Comparison of ENCODE assay signal across 9 mouse cellular contexts in the genomic region with DNA sequence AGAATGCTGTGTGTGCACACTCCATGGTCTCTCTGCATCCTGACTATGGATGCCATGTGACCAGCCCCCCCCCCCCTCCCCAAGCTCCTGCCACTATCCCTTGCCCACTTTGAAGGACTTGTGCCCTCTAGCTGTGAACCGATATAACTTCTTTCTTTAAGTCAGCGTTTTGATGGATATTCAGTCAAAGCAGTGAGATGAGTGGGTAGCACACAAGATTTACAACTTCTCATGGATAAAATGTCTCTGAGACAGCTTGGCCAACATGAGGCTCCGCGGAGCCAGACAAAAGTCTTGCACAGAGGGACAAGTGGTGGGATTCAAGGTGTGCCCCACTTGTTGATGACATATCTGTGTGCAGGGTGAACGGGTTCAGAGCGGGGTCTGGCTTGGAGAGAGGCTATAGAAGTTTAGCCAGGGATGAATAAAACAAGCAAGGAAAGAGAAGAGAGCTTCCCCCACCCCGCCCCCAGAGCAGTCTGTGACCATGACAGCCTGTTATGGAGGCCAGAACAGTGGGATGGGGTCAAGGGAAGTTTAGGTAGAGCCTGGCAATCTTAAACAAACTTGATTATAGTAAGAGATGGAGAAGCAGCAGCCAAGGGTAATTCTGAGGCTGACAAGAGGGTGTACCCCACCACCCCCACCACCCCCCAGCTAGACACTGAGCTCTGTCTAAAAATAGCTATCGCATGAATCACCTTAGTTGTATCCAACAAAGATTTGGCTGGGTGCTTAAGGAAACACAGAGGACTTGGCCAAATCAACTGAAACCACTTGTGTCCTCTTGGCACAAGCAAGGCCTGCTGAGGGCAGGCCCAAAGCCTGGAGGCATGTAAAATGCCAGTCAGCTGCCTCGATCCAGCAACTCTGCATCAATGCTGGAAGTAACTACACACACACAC.
DNase-seq lines count a peak whose midpoint lies in the region; ATAC-seq and TF ChIP-seq lines count a peak whose summit lies in the region.
"Had no signal": no experiment of that assay in that cellular context is flagged by ENCODE, and none has a peak within 500 bp of the region (broad histone marks: within the 10 kb centered on the region; RNA-seq: fewer than 3 reads in every experiment).

No protein-coding gene starts in this region.

- no peaks in the 10 kb centered on the region for H3K27me3 ChIP-seq in stomach, embryonic 16.5 days (ENCODE audit: control insufficient read depth, insufficient read depth, low read length)

- peaks cover 13% of the 10 kb centered on the region; the same call in 1 of the 2 replicates for H3K4me1 ChIP-seq in stomach, embryonic 16.5 days (ENCODE audit: control insufficient read depth, insufficient read depth, low read length)

- no peak overlapping the region for H3K4me2 ChIP-seq in stomach, embryonic 16.5 days (ENCODE audit: low read depth, low read length)

- intact Hi-C loops in heart, postnatal 10 days (cut with DNase I), result no loop called here

- 50% methylated on average over 9 of the region's 9 CpGs for WGBS in stomach, embryonic 16.5 days

- no peak overlapping the region for H3K9ac ChIP-seq in stomach, embryonic 16.5 days (ENCODE audit: low read length)
- H3K9ac ChIP-seq: liver, postnatal 0 days had no signal

- ATAC-seq in stomach, embryonic 16.5 days (ENCODE audit: insufficient read depth, low FRiP score), result peak; percentile 59; the same call in 1 of the 2 replicates
- no peak for ATAC-seq in megakaryocyte progenitor cell, adult 5-6 weeks (replicated peaks; ENCODE audit: poor library complexity)
- ATAC-seq: liver, postnatal 0 days had no signal

- no peak overlapping the region for H3K27ac ChIP-seq in layer of hippocampus, adult 2 months
- no peak overlapping the region for H3K27ac ChIP-seq in stomach, embryonic 16.5 days (ENCODE audit: low read length)

- no peaks in the 10 kb centered on the region for H3K9me3 ChIP-seq in stomach, embryonic 16.5 days (replicated peaks; ENCODE audit: control insufficient read depth, low read length)

- peak; percentile 29 to 66 for DNase-seq in cerebellum, postnatal 14 days
- DNase-seq in cerebellum, adult 8-10 months, result no peak
- no peak for DNase-seq in layer of hippocampus, adult 2 months (ENCODE audit: low spot score in 2 of 2)
- no peak for DNase-seq in layer of hippocampus, postnatal 25 days (ENCODE audit: extremely low spot score in 1 of 2, low spot score in 1 of 2)
- DNase-seq in heart, postnatal 10 days, result peak; percentile 47 to 53
- no peak for DNase-seq in cerebellum, postnatal 4 days (ENCODE audit: low spot score in 2 of 2)
- DNase-seq: liver, postnatal 0 days had no signal

- no peak overlapping the region for H3K4me3 ChIP-seq in layer of hippocampus, adult 2 months
- H3K4me3 ChIP-seq in stomach, embryonic 16.5 days (replicated peaks; ENCODE audit: low read length), result no peak overlapping the region

- no peaks in the 10 kb centered on the region for H3K36me3 ChIP-seq in stomach, embryonic 16.5 days (ENCODE audit: control insufficient read depth, insufficient read depth, low read length)

- TF ChIP-seq CTCF in layer of hippocampus, adult 2 months (conservative IDR thresholded peaks at IDR 0.05), result peak; percentile 26; the same call in 1 of the 2 replicates

Comparison
In these comparisons a context has a peak if more than half of its experiments do, and no peak if none do; other contexts are left out.
1. DNase-seq: peak in cerebellum, postnatal 14 days (2 of 2) and heart, postnatal 10 days (2 of 2); none in cerebellum, adult 8-10 months (single experiment), layer of hippocampus, adult 2 months (0 of 2), layer of hippocampus, postnatal 25 days (0 of 2) and cerebellum, postnatal 4 days (0 of 2).